Mouse (Mus musculus) CH12.LX (cell line): ENCODE data around the gene Rfxap. TPM values are rescaled to one million over a fixed set of nuclear protein-coding genes. Genes with fewer than 3 reads are reported as not detected.

Experiments used
- DNase-seq: peaks from one replicate; pipeline ENCODE4 v3.0.0-alpha.2; 2013; ENCODE audit errors: extremely low read depth
- H3K27ac ChIP-seq: 2 replicates; pipeline ENCODE4 v1.5.1; 2012; ENCODE audit warnings: low read depth, mild to moderate bottlenecking, control low read depth, moderate library complexity; ENCODE audit not compliant: insufficient read depth
- H3K27me3 ChIP-seq: replicated peaks from 2 replicates; pipeline ENCODE3; 2012; ENCODE audit warnings: inconsistent platforms
- H3K36me3 ChIP-seq, 2 experiments: replicated peaks in 1 of 2; 2 replicates each; pipeline versions ENCODE3 to v1.6.1; 2012; ENCODE audit warnings: inconsistent platforms in 1 of 2, low read length in 1 of 2, mild to moderate bottlenecking in 1 of 2, mixed read lengths in 1 of 2, moderate library complexity in 1 of 2; ENCODE audit not compliant: control insufficient read depth in 1 of 2, insufficient read depth in 1 of 2
- H3K4me1 ChIP-seq, 2 experiments: 2 replicates each; pipeline ENCODE4 v1.6.1; 2012; ENCODE audit warnings: inconsistent platforms in 1 of 2, moderate library complexity in 1 of 2; ENCODE audit not compliant: insufficient read depth in 2 of 2, control insufficient read depth in 1 of 2
- H3K4me2 ChIP-seq: 2 replicates; pipeline ENCODE4 v1.6.1; 2012; ENCODE audit warnings: low read depth, mild to moderate bottlenecking, control low read depth; ENCODE audit not compliant: poor library complexity, insufficient read depth, severe bottlenecking
- H3K4me3 ChIP-seq, 3 experiments: fragments of 150-350 bp in 1 of 3; sonication (generic) in 1 of 3; replicated peaks in 1 of 3; 2 replicates each; pipeline versions ENCODE3 to v1.5.1; 2011 to 2012; ENCODE audit warnings: low read depth in 2 of 3, low read length in 2 of 3, mild to moderate bottlenecking in 2 of 3, moderate library complexity in 2 of 3, control low read depth in 1 of 3, improper control_type of control experiment in 1 of 3, inconsistent platforms in 1 of 3, mixed read lengths in 1 of 3; ENCODE audit not compliant: poor library complexity in 1 of 3
- H3K79me2 ChIP-seq: replicated peaks from 2 replicates; pipeline ENCODE4 v1.6.1; 2012; ENCODE audit warnings: mild to moderate bottlenecking, moderate library complexity; ENCODE audit not compliant: control insufficient read depth, poor library complexity, insufficient read depth, severe bottlenecking; ENCODE audit errors: extremely low read depth
- H3K9ac ChIP-seq: 2 replicates; pipeline ENCODE4 v1.6.1; 2012; ENCODE audit warnings: low read depth, mild to moderate bottlenecking, control low read depth, moderate library complexity; ENCODE audit not compliant: insufficient read depth
- H3K9me3 ChIP-seq: replicated peaks from 2 replicates; pipeline ENCODE3; 2012; ENCODE audit warnings: low read length, inconsistent platforms, mixed read lengths
- BHLHE40 ChIP-seq: IDR thresholded peaks from 2 replicates; pipeline ENCODE4 v1.6.1; 2011; ENCODE audit warnings: mild to moderate bottlenecking, low read depth, low read length, improper control_type of control experiment
- CHD1 ChIP-seq: IDR thresholded peaks from 2 replicates; pipeline ENCODE4 v1.6.1; 2012; ENCODE audit warnings: low read depth, low read length, improper control_type of control experiment, inconsistent platforms
- CTCF ChIP-seq, 2 experiments: IDR thresholded peaks in 1 of 2; conservative IDR thresholded peaks in 1 of 2; 2 replicates each; pipeline ENCODE4 v1.5.1; 2011 to 2012; ENCODE audit warnings: low read depth in 2 of 2, low read length in 2 of 2, improper control_type of control experiment in 1 of 2, inconsistent platforms in 1 of 2, mild to moderate bottlenecking in 1 of 2, moderate library complexity in 1 of 2
- ELF1 ChIP-seq: IDR thresholded peaks from 2 replicates; pipeline ENCODE4 v1.6.1; 2014; ENCODE audit warnings: low read depth, mild to moderate bottlenecking, inconsistent platforms, low read length, improper control_type of control experiment
- ETS1 ChIP-seq: conservative IDR thresholded peaks from 2 replicates; pipeline ENCODE4 v1.6.1; 2012; ENCODE audit warnings: low read depth, mild to moderate bottlenecking, inconsistent platforms, low read length, improper control_type of control experiment, moderate library complexity
- IRF4 ChIP-seq: IDR thresholded peaks from 2 replicates; pipeline ENCODE4 v1.6.1; 2014; ENCODE audit warnings: low read depth, mild to moderate bottlenecking, inconsistent platforms, low read length, improper control_type of control experiment
- JUND ChIP-seq: conservative IDR thresholded peaks from 2 replicates; pipeline ENCODE4 v1.6.1; 2011; ENCODE audit warnings: low read depth, low read length, improper control_type of control experiment
- KAT2A ChIP-seq: IDR thresholded peaks from 2 replicates; pipeline ENCODE4 v1.6.1; 2012; ENCODE audit warnings: low read length, improper control_type of control experiment, inconsistent platforms; ENCODE audit not compliant: insufficient replicate concordance
- MAFK ChIP-seq: IDR thresholded peaks from 2 replicates; pipeline ENCODE4 v1.6.1; 2011; ENCODE audit warnings: low read length, improper control_type of control experiment; ENCODE audit not compliant: insufficient replicate concordance
- MYC ChIP-seq: IDR thresholded peaks from 2 replicates; pipeline ENCODE4 v1.6.1; 2011; ENCODE audit warnings: low read depth, mild to moderate bottlenecking, improper control_type of control experiment, low read length
- NRF1 ChIP-seq: IDR thresholded peaks from 2 replicates; pipeline ENCODE4 v1.6.1; 2014; ENCODE audit warnings: low read depth, mild to moderate bottlenecking, inconsistent platforms, low read length, improper control_type of control experiment, moderate library complexity
- PAX5 ChIP-seq: IDR thresholded peaks from 2 replicates; pipeline ENCODE4 v1.6.1; 2012; ENCODE audit warnings: low read length, inconsistent platforms, mixed read lengths
- POLR2A ChIP-seq: IDR thresholded peaks from 2 replicates; pipeline ENCODE4 v1.6.1; 2011; ENCODE audit warnings: low read depth, mild to moderate bottlenecking, improper control_type of control experiment, low read length
- SMC3 ChIP-seq: IDR thresholded peaks from 2 replicates; pipeline ENCODE4 v1.6.1; 2011; ENCODE audit warnings: low read depth, low read length, improper control_type of control experiment
- ZC3H11A ChIP-seq: IDR thresholded peaks from 2 replicates; pipeline ENCODE4 v1.6.1; 2012; ENCODE audit warnings: low read depth, mild to moderate bottlenecking, inconsistent platforms, low read length, improper control_type of control experiment
- ZMIZ1 ChIP-seq: IDR thresholded peaks from 2 replicates; pipeline ENCODE4 v1.6.1; 2012; ENCODE audit warnings: low read depth, mild to moderate bottlenecking, inconsistent platforms, low read length, improper control_type of control experiment
- ZNF384 ChIP-seq: IDR thresholded peaks from 2 replicates; pipeline ENCODE4 v1.6.1; 2012; ENCODE audit warnings: low read depth, low read length, improper control_type of control experiment, inconsistent platforms
- dilution Hi-C: fragments of 300-500 bp; cut with MboI; formaldehyde crosslinking; loops from 2 replicates; pipeline ENCODE4 v1.14.3; 2020; ENCODE audit warnings: low sequenced_read_pairs; ENCODE audit not compliant: extremely low pct_unique_long_range_greater_than_20kb, extremely low pct_ligation_motif_present
- in situ Hi-C: fragments of 300-500 bp; cut with MboI; formaldehyde crosslinking; loops from 3 replicates; pipeline ENCODE4 v1.14.3; 2019; ENCODE audit warnings: low sequenced_read_pairs, low pct_ligation_motif_present, low pct_unique_long_range_greater_than_20kb, mixed read lengths
- polyA plus RNA-seq: library from polyadenylated mRNA; unstranded; fragments of >175 nt; gene quantifications from 2 replicates; pipeline ENCODE4 v1.2.1, GENCODE M21; 2012; ENCODE audit warnings: low read depth; ENCODE audit not compliant: insufficient read length
- total RNA-seq, 2 experiments: library from RNA; depleted of rRNA; stranded (reverse); fragments of 300-350 nt in 1 of 2; fragments of >200 nt in 1 of 2; gene quantifications; 2 replicates each; pipeline ENCODE4 v1.2.3; 2012 to 2014

Gene Rfxap
- total and polyA plus RNA-seq, 3 experiments, result 25.8 to 38.8 (median 27.9) TPM

DNA sequence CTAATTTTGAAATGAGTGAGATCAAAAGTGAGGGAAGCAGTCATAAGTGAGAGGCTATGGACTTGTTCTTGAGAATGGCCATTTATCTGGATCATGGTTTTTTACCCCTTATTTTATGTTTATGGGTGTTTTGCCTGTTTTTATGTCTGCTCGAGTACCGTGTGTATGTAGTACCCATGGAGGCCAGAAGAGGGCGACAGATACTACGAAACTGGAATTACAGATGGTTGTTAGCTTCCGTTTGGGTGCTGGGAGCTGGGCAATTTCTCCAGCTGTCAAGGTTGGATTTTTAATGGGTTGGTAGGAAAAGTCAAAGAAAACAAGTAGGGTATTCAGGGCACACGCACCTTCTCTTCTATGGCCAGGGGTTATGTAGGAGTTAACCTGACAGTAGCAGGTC is 13.8 kb downstream of the Rfxap start:
- no peaks in the 10 kb centered on the region for H3K4me1 ChIP-seq
- TF ChIP-seq CTCF (conservative IDR thresholded peaks at IDR 0.05 in 1 of 2, IDR thresholded peaks at IDR 0.05 in 1 of 2; ENCODE audit: low read depth in 2 of 2, low read length in 2 of 2), result peak; percentile 40 to 48; a peak in 3 of 4 replicates
- TF ChIP-seq KAT2A, result no peak
- H3K36me3 ChIP-seq, result peaks cover 0 to 2% of the 10 kb centered on the region in 2 experiments
- H3K4me2 ChIP-seq, result no peak overlapping the region
- H3K4me3 ChIP-seq, result no peak overlapping the region
- H3K9me3 ChIP-seq, result peaks cover 8% of the 10 kb centered on the region
- H3K9ac ChIP-seq, result no peak overlapping the region
- peak; percentile 14 for DNase-seq
- H3K79me2 ChIP-seq, result no peaks in the 10 kb centered on the region
- in situ Hi-C loops (no loop called here), dilution Hi-C loops (no loop called here)
- no peaks in the 10 kb centered on the region for H3K27me3 ChIP-seq
- no peak overlapping the region for H3K27ac ChIP-seq

DNA sequence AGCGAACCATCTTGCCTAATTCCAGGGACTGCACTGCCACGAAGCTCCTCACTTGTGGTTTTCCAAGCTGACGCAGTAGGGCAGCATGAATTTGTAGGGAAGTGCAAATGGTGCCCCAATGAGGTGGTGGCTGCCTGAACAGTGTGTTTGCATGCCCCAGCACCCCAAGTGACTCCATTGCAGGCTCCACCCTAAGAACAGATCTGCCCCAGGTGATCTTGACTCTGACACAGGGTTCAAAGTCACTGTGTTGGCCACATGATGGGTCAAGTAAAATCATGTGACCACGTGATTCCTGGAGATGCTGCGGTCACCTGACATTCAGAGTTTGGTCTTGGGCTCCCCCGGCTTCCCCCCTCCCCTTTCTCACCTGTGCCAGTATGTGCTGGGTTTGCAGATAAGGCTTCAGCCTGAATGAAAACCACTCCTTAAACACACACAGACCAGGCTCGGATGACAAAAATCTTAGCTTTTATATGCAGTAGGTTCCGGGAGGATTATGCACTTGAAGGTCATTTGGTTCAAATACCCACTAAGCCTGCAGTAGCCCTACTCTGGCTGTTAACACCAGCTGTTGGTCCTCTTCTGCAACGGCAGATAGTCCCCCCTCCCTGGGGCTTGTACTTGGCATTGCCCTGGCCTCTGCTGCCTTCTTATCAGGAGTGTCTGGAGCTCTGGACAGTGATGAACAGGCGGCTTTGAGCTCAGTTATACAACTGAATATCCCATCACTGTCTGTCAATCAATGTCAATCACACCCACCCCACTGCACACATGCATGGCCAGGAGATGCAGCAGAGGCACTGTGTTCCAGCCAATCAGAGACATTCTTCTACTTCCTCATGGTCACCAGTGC is 15.5 kb downstream of the Rfxap start:
- no peak overlapping the region for H3K9ac ChIP-seq
- H3K36me3 ChIP-seq, result peaks cover 0 to 2% of the 10 kb centered on the region in 2 experiments
- dilution Hi-C loops, result no loop called here
- H3K27me3 ChIP-seq, result no peaks in the 10 kb centered on the region
- no peak overlapping the region for H3K4me3 ChIP-seq
- no peaks in the 10 kb centered on the region for H3K4me1 ChIP-seq
- no peak overlapping the region for H3K27ac ChIP-seq
- H3K79me2 ChIP-seq, result no peaks in the 10 kb centered on the region
- H3K4me2 ChIP-seq, result no peak overlapping the region
- in situ Hi-C loops, result no loop called here
- DNase-seq, result no peak
- TF ChIP-seq ZNF384 (no peak), BHLHE40 (no peak), CTCF (conservative IDR thresholded peaks at IDR 0.05 in 1 of 2, IDR thresholded peaks at IDR 0.05 in 1 of 2; ENCODE audit: low read depth in 2 of 2, low read length in 2 of 2) (no peak), NRF1 (no peak), MYC (no peak), IRF4 (no peak), MAFK (no peak), POLR2A (no peak), PAX5 (no peak), ZMIZ1 (no peak), ZC3H11A (no peak), SMC3 (no peak), CHD1 (no peak), ELF1 (no peak), ETS1 (no peak), JUND (no peak), KAT2A (no peak)
- peaks cover 8% of the 10 kb centered on the region for H3K9me3 ChIP-seq
